Mouse (Mus musculus): Measurements from ENCODE around the gene Vav1.
"Not testable (repeated sequence)": the region's sequence is repeated elsewhere in the genome, so short reads cannot be mapped to it uniquely, and the experiment has no call there.

Vav1 gene

DNA sequence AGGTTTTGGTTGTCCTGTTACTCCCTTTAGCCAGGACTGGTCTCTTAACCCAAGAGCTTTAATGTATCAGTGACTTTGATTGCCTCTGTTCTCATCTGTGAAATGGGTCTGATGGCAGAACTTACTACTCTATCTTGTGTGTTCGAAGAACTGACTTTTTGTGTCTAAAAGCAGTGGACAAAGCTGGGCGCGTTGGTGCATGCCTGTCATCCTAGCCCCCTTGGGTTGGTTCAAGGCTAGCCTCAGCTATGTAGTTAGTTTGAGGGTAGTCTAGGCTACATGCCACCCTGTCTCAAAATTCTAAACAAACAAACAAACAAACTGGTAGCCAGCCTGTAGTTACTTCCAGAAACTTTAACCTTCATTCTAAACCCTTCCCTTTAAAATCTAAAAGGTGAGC, 27.5 kb upstream of the Vav1 start:
- no peak for DNase-seq (ENCODE audit: extremely low spot score)

DNA sequence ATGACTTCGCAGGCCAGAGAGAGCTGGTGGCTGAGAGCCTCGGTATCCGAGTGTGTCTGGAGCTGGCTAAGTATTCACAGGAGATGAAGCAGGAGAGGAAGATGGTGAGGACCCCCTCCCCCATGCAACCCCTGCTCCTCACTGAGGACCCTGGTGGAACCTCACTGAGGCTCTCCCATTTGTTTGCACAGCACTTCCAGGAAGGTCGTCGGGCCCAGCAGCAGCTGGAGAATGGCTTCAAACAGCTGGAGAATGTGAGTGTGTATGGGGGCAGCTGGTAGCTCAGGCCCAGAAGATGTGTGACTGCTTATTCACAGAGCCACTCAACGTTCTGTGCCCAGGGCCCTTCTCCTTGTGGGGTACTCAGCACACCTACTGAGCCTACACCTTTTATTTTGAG, 25.6 kb upstream of the Vav1 start:
- no peak for DNase-seq (ENCODE audit: extremely low spot score)

DNA sequence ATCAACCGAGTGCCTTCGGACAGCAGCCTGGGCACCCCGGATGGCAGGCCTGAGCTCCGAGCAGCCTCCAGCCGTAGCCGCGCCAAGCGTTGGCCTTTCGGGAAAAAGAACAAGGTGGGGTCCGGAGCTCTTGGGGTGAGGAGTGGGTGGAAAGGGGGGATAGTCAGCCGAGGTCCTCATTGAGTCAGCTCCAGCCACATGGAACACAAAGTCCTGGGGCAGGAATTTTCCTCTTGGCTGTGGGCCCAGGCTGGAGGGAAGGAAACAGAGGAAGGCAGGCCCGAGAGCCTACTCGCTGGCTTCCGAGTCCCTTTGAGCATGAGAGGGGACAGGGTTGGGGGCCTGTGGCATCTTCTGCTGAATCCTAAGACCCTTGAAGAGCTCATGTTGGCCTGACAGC, 23.5 kb upstream of the Vav1 start:
- DNase-seq (ENCODE audit: extremely low spot score) = no peak

DNA sequence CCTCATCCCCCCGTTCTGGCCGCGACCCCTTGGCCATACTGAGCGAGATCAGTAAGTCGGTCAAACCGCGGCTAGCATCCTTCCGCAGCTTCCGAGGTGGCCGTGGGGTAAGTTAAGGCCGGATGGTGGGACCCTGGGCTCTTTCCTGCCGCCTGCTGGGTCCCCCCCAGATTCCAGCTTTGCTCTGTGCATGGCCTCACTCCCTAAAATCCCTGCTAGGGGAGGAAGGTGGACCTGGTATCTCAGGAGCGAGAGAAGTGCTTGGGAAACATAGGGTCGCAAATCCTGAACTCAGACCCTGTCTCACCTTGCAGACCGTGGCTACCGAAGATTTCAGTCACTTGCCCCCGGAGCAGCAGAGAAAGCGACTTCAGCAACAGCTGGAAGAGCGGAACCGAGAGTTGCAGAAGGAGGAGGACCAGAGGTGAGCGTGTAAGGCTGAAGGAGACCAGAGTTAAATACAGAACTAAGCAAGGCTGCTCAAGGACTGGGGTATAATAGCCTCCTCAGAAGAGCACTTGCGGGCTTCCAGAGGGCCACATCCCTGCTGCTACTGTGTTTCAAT, 21.9 kb upstream of the Vav1 start:
- DNase-seq (ENCODE audit: extremely low spot score) = no peak

DNA sequence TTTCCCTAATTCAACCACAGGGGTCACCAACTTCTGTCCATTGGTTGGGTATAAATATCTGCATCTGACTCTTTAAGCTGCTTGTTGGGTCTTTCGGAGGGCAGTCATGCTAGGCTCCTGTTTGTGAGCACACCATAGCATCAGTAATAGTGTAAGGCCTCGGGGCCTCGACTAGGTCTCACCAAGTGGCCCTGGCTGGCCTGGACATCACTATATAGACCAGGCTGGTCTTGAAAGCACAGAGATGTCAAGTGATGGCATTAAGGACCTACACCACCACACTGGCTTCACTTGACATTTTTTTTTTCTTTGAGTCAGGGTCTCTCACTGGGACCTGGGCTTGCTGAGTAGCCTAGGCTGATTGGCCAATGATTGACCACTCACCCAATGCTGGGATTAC, 20.7 kb upstream of the Vav1 start:
- no peak for DNase-seq (ENCODE audit: extremely low spot score)

DNA sequence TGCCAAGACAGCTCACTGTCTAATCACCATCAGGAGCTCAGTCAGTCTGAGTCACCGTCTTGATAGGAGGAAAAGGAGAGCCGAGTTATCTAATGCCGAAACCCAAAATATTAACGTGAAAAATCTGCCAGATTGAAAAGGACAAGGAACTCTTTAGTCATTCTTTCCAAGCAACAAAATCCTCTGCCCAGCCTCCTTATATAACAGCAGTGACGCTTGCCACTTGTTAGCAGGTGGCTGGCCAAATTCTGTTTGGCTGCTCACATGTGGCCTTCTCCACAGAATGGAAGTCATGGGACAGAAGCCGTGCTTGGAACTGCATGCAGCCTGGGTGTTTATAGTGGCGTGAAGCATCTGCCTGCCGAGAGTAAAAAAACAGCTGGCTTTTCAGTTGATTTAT, 19.2 kb upstream of the Vav1 start:
- DNase-seq (ENCODE audit: extremely low spot score) = no peak

DNA sequence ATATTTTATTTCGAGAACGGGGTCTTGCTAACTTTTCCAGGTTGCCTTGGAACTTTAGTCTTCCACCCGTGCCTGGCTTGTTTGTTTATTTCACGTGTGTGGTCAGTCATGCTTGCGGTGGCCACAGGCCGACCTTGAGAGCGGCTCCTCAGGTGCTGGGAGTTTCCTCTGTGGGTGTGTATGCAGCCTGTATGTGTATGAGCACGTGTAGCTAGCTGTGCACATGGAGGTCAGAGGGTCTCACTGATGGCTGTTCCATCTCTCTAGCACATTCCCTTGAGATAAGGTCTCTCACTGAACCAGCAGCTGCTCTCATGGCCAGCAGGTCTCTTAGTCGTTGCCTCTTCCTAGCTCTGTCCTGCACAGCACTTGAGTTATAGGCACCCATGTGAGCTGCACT, 18.5 kb upstream of the Vav1 start:
- no peak for DNase-seq (ENCODE audit: extremely low spot score)

DNA sequence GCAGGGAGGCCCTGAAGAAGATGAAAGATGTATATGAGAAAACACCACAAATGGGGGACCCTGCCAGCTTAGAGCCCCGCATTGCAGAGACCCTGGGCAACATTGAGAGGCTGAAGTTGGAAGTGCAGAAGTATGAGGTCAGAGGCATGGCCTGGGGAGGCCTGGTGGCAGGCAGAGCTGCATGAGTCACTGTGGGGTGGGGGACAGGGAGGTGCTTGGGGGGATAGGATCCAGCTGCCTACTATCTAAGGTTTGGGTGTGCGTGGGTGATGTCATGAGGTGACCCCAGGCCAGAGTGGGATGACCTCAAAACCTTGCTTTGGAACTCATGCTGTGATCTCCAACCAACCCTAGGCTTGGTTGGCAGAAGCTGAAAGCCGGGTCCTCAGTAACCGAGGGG, 17.6 kb upstream of the Vav1 start:
- DNase-seq (ENCODE audit: extremely low spot score) = no peak

DNA sequence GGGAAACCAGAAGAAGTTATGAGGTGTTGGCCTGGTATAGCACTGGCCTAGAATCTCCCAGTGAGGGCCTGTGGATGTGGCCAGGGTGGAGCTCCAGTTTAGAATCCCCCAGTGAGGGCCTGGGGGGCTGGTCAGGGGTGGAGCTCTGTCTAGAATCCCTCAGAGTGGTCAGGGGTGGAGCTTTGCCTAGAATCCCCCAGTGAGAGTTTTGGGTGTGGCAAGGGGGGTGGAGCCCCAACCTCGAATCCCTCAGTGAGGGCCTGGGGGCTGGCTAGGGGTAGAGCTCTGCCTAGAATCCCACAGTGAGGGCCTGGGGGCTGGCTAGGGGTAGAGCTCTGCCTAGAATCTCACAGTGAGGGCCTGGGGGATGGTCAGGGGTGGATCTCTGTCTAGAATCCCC, 17.1 kb upstream of the Vav1 start:
- DNase-seq (ENCODE audit: extremely low spot score) = no peak

DNA sequence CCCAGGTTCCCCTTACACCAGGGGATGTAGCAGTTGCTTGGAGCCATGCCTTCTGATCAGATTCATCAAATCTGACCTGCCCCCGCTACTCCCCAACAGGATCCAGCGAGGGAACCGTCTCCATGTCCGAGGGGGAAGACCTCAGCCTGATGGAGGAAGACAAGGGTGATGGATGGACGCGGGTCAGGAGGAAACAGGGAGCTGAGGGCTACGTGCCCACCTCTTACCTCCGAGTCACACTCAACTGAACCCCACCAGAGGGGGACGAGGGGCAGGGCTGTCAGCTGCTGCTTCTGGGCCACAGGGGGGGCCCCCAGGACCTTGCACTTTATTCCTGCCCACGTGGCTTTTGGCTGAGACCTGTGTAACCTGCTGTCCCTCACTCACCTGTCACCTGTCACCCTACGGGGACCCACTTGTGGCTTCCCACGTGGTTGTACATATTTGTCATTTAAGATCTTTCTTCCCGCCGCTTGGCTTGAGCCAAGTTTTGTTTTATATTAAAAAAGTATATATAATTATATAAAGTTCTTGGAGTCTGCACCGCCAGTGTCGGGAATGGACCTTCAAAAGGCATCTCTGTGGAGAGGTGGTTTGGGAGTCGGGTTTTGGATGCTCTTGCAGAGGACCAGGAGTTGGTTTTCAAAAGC, 15.9 kb upstream of the Vav1 start:
- DNase-seq (ENCODE audit: extremely low spot score) = no peak

DNA sequence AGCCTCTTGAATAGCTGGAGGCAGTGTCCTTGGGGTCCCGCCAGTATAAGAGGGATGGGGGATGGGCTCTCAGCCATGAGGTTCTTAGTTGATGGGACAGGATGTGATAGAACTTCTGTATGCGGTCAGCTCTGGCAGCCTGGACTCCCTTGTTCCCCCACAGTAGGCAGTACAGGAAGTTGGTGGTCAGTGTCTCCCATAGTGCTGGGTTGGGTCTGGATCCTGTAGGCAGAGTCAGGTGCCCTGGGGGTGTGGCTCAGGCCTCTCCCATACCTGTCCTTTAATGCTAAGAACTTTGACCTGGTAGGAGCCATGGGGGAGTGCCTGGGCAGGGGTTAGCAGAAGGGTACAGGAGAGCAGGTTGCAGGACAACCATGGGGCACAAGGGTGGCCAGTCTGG, 14.7 kb upstream of the Vav1 start:
- no peak for DNase-seq (ENCODE audit: extremely low spot score)

DNA sequence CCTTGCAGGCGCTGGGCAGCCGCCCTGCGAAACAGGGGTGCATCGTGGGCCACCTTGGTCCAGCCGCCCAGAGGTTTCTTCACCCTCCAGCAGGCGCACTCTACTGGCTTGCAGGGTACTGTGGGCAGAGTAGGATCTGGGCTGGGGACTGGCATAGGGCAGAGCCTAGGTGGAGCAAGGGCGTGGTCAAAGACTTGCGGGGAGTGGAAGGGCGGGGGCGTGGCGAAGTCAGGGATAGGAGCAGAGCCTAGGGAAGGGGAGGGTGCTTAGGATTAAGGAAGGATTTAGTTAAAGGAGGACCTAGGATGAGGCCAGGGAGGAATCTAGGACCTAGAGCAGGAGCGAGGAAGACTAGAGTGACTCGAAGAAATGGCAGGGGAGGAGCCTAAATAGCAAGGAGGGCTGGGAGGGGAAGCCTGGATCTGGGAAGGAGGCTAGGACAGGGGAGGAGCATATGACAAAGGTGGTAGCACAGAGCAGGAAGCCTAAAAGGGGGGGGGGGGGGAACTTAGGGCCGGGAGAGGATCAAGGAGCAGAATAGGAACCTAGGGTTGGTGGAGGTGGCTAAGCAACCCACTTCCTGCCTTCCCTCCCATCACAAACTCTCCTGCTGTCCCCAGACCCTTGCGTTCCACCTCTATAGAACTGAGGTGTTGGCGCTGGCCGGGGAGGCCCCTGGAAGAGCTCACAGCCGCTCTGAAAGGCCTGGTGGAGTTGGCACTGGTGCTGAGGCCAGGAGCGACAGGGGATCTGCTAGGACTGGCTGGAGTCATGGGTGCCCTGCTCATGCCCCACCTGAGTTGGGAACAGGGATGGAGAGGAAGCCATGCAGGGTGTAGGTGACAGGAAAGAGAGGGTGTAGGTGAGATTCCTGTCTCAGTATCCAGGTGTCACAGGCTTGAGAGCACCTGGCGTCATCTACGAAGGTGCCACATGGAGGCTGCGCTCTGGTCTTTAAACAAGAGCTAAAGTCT, 13.6 kb upstream of the Vav1 start:
- DNase-seq (ENCODE audit: extremely low spot score) = peak; percentile 32

DNA sequence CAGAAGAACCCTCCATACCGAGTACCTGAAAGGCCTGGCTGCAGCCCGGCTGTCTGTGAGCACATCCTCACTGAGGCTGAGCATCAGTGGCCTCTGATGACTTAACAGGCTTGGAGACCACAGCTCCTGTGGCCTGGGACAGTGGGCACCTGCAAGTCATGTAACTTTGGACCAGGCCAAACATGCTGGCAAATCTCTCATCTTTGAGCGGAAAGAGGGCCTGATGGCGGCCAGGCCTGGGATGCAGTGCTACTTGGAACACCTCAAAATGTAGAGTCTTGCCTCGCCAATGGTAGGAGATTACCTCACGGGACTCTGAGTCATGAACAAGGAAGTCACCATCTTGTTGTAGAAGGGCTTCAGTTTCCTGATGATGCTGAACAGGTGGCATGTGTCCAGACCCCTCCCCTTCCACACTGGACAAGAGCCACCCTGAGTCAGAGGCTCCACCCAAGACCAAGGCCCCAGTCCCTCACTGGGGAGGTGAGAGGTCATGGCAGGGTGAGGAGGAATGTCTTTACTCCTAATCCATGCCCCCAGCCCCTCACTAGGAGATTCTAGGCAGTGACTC, 11.3 kb upstream of the Vav1 start:
- DNase-seq (ENCODE audit: extremely low spot score) = no peak

DNA sequence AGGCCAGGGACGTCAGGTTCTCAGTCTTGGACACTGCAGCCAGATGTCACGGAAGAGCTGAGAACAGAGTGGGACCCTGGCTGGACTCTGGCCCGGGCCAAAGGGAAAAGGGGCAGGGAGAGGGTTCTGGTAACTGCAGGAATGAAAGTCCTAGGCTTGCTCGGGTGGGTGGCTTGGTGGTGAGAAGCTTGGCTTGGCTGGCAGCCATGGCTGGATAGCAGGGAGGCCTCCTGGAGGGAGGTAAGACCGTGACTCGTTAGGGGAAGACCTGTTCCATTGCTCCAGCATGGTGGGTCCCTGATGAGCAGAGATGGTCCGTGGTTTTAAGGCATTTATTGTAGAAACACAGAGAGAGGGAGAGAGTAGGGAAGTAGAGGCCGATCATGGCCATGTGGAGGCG, 7.6 kb upstream of the Vav1 start:
- no peak for DNase-seq (ENCODE audit: extremely low spot score)

DNA sequence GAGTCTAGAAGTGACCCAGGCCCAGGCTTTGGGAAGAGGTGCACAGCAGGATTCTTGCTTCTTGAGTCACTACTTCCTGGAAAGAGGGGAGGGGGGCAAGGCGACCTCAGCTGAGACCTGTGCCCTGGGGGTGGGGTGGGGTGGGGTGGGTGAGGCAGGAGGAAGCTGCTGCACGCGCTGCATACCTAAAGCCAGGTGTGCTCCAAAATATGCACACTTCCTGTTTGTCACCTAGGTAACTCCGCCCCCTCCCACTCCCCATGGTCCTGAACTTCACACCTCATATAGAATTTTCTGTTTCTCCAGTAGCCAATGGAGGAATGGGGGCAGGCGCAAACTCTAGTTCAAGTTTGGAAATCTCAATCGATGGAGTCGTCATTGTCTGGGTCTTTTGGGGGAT, 5.1 kb upstream of the Vav1 start:
- DNase-seq (ENCODE audit: extremely low spot score) = no peak

DNA sequence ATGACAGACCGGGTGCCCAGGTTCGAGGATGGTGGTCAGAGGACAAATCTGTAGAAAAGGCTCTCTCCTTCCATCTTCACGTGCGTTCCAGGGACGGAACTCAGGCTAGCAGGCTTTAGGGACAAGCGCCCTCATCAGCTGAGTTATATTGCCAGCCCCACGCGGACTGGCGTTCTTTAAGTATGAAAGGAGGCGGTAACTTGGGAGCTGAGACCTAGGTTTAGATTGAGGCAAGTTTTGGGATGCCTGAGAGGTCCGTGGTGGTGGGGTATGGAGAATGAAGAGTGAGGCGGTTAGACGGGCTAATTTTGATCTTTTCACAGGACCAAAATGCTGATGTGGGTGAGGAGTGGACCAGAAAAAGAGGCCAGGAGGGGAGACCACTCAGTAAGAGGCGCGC, 4.2 kb upstream of the Vav1 start:
- DNase-seq (ENCODE audit: extremely low spot score) = peak; percentile 7

DNA sequence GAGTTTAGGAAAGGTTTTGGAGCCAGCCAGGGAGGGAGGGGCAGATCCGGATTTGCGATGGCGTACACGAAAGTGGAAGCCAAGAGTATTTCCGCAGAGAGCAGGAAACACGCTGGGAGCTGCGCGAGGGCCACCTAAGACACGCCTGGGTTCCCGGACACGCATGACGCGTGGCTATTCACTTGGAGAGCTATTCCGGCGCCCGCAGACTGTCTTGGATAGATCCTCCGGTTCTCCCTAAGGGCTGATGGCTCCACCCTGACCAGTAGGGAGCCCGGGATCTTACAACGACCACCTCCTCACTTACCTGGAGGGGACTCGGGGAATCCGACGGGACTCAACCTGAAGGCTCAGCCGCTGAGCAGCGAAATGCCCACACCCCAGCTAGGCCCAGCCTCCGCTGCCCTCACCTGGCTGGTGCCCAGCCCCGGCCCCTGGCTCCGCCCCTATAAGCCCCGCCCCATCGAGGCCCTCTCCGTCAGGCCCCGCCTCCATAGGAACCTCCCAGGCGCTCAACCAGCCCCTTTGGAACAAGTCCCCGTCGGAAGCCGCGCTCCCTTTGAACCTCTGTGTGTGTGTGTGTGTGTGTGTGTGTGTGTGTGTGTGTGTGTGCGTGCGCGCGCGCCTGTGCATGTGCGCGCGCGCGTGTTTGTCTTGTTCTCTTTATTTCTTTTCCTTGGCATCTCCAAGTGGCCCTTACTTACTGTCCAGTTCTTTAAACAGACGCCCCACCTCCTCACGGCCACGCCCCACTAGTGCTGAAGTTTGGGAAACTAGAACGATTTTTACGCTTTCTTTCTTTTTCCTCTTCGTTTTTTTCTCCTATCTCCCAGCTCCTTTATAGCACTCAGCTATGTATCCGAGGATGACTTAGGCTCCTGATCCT, 3.5 kb upstream of the Vav1 start:
- DNase-seq (ENCODE audit: extremely low spot score) = peak; percentile 77

DNA sequence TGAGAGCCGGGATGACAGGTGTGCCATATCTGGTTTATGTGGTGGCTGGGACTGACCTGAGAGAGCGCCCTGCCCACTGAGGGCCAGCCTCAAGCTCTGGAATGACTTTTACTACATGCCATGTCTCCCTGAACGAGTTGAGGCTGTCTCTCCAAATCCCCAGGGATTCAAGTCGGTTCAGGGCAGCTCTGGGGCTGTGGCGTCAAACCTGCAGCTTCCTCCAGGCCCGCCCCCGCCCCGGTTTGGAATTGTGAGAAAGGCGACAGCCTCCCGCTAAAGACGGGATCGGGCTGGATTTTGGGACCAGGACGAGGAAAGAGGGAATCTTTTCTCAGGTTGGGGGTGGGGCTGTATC, 2.9 kb upstream of the Vav1 start:
- DNase-seq (ENCODE audit: extremely low spot score) = no peak

DNA sequence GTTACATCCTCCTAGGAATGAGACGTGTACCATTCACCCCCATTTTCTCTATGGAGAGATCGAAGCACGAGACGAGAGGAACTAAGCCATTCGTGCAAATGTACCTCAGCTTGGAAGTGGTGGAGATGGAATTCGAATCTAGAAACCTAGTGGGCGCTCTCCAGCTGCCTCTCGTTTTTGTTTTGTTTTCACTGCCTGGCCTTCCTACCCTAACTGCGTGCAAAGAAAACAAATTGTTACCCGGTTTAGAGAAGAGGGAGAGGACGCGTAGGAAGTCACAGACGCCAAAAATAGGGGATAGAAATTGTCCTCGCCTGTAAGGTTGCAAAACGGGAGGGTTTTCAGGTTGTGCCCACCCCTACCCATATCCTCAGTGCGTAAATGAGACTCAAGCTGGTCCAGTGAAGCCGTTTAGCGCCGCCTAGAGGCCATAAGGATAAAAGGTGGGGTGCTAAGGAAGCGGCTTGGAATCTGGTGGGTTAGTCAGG, 2.2 kb upstream of the Vav1 start:
- DNase-seq (ENCODE audit: extremely low spot score) = peak; percentile 71

DNA sequence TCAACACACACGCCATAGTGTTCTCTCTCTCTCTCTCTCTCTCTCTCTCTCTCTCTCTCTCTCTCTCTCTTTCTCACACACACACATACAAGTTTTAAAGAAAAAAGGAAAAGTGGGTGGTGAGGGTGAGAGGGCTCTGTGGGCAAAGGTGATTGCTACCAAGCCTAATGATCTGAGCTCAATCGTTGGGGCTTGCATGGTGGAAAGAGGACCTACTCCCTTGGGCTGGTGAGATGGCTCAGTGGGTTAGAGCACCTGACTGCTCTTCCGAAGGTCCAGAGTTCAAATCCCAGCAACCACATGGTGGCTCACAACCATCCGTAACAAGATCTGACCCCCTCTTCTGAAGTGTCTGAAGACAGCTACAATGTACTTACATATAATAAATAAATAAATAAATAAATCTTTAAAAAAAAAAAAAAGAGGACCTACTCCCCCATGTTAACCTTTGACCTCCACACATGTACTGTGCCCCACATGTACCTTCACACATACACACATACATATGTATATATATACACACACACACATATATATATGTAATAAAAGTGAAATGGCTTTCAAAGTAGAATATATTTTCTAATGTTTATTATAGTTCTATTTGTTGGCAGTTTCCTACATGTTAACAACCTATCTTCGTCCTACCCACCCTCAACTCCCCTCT, 1.2 kb upstream of the Vav1 start:
- DNase-seq (ENCODE audit: extremely low spot score) = not testable (repeated sequence)

DNA sequence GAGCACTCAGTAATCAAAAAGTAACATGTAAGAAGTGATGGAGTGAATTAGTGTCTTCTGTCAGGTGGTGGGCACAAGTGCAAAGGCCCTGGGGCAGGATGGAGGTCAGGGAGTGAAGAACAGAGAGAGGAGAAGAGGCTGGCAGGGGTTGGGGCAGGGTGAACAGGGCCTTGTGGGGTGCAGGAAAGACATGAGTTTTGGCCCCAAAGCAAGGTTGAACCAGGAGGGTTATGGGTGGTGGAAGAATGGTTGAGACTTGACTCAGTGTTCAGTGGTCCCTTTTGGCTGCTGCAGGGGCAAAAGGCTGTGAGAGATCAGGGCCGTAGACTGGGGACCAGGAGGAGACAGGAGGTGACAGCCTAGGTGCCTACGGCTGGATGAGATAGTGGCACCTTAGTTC, 363 bp upstream of the Vav1 start:
- DNase-seq (ENCODE audit: extremely low spot score) = no peak
